ENCODE assay signal across 6 mouse cellular contexts in genomic region chr17:6327554-6327953, GRCm38 (mm10). TPM values are rescaled to one million over a fixed set of nuclear protein-coding genes. Genes with fewer than 3 reads are reported as not detected.
DNase-seq lines count a peak whose midpoint lies in the region; ATAC-seq and TF ChIP-seq lines count a peak whose summit lies in the region.
"Not testable (repeated sequence)": the region's sequence is repeated elsewhere in the genome, so short reads cannot be mapped to it uniquely, and the experiment has no call there.

No protein-coding gene starts in this region.

- H3K4me3 ChIP-seq in forebrain, embryonic 11.5 days (ENCODE audit: low read depth, low read length); heart, embryonic 10.5 days; hindbrain, postnatal 0 days (ENCODE audit: low read length); midbrain, embryonic 11.5 days (ENCODE audit: low read depth, low read length): not testable (repeated sequence)

- DNase-seq in forebrain, embryonic 11.5 days (ENCODE audit: low spot score) = peak; percentile 19
- DNase-seq in gastrocnemius, postnatal 14 days = peak; percentile 0
- peak; percentile 80 for DNase-seq in heart, adult 11 months
- peak; percentile 31 for DNase-seq in heart, embryonic 10.5 days (ENCODE audit: low spot score)
- peak; percentile 1 for DNase-seq in hindbrain, postnatal 0 days (ENCODE audit: low spot score)
- peak; percentile 31 for DNase-seq in midbrain, embryonic 11.5 days (ENCODE audit: low spot score, missing footprints)

- H3K4me1 ChIP-seq in forebrain, embryonic 11.5 days (replicated peaks; ENCODE audit: control insufficient read depth, insufficient read depth, low read length); heart, embryonic 10.5 days; hindbrain, postnatal 0 days (ENCODE audit: insufficient read depth, low read length); midbrain, embryonic 11.5 days (ENCODE audit: control insufficient read depth, insufficient read depth, low read length): not testable (repeated sequence)

- not testable (repeated sequence) for TF ChIP-seq CTCF in hindbrain, postnatal 0 days (IDR thresholded peaks at IDR 0.05; ENCODE audit: low read depth)

- H3K36me3 ChIP-seq in forebrain, embryonic 11.5 days (ENCODE audit: control insufficient read depth, insufficient read depth, low read length); heart, embryonic 10.5 days; hindbrain, postnatal 0 days (ENCODE audit: insufficient read depth, low read length); midbrain, embryonic 11.5 days (ENCODE audit: control insufficient read depth, insufficient read depth, low read length): not testable (repeated sequence)

- H3K9ac ChIP-seq in forebrain, embryonic 11.5 days (ENCODE audit: low read length); hindbrain, postnatal 0 days (replicated peaks; ENCODE audit: low read length); midbrain, embryonic 11.5 days (ENCODE audit: low read length): not testable (repeated sequence)

- not testable (repeated sequence) for H3K27ac ChIP-seq in forebrain, embryonic 11.5 days (ENCODE audit: low read depth, low read length); heart, embryonic 10.5 days; hindbrain, postnatal 0 days; midbrain, embryonic 11.5 days (ENCODE audit: low read depth, low read length)

- ATAC-seq in forebrain, embryonic 11.5 days (replicated peaks; ENCODE audit: low FRiP score); hindbrain, postnatal 0 days; midbrain, embryonic 11.5 days (ENCODE audit: low FRiP score): not testable (repeated sequence)

- not testable (repeated sequence) for H3K4me2 ChIP-seq in forebrain, embryonic 11.5 days (ENCODE audit: low read depth, low read length, severe bottlenecking); hindbrain, postnatal 0 days (ENCODE audit: low read depth, low read length); midbrain, embryonic 11.5 days

- not testable (repeated sequence) for H3K9me3 ChIP-seq in forebrain, embryonic 11.5 days (ENCODE audit: control insufficient read depth, low read length); heart, embryonic 10.5 days; hindbrain, postnatal 0 days (ENCODE audit: low read length); midbrain, embryonic 11.5 days (ENCODE audit: control insufficient read depth, low read length)

- intact Hi-C loops in gastrocnemius, postnatal 14 days (cut with DNase I; ENCODE audit: low total_unique reads) = not testable (repeated sequence)

- WGBS in forebrain, embryonic 11.5 days = 92% methylated on average over 7 of the region's 7 CpGs
- 90% methylated on average over 7 of the region's 7 CpGs for WGBS in heart, embryonic 10.5 days
- 95% methylated on average over 7 of the region's 7 CpGs for WGBS in hindbrain, postnatal 0 days
- WGBS in midbrain, embryonic 11.5 days = 89% methylated on average over 7 of the region's 7 CpGs

- H3K27me3 ChIP-seq in forebrain, embryonic 11.5 days (ENCODE audit: control insufficient read depth, insufficient read depth, low read length); heart, embryonic 10.5 days (ENCODE audit: insufficient read depth, poor library complexity, severe bottlenecking); hindbrain, postnatal 0 days (ENCODE audit: insufficient read depth, low read length); midbrain, embryonic 11.5 days (ENCODE audit: control insufficient read depth, insufficient read depth, low read length): not testable (repeated sequence)

RNA-seq across cellular contexts. Expression of gene Dynlt1a, which starts 10.3 kb away (rescaled TPM):
- polyA plus RNA-seq in forebrain, embryonic 11.5 days (2014; fragmentation: Nextera tagmentation; extraction: Ambion mirVana) = 28.7 and 29.1 TPM in 2 replicates
- total RNA-seq in gastrocnemius, postnatal 14 days (2021) = 1 to 10 TPM; 2.1 to 2.6 TPM
- polyA plus RNA-seq in heart, embryonic 10.5 days (2016; fragmentation: Nextera tagmentation; extraction: Ambion mirVana) = 13.7 and 17.6 TPM in 2 replicates
- total RNA-seq in hindbrain, postnatal 0 days (2014; rRNA removed) = 23.2 and 28.8 TPM in 2 replicates
- 40.4 and 42.6 TPM in 2 replicates for polyA plus RNA-seq in hindbrain, postnatal 0 days (2015; fragmentation: Nextera tagmentation; extraction: Ambion mirVana)
- polyA plus RNA-seq in midbrain, embryonic 11.5 days (2014; fragmentation: Nextera tagmentation; extraction: Ambion mirVana) = 32.0 and 32.1 TPM in 2 replicates

Comparison
In these comparisons a context has a peak if more than half of its experiments do, and no peak if none do; other contexts are left out.
1. DNase-seq: peak in every context shown above with its lines; median percentile 80 in heart, adult 11 months; 31 in heart, embryonic 10.5 days; 31 in midbrain, embryonic 11.5 days; 19 in forebrain, embryonic 11.5 days; 1 in hindbrain, postnatal 0 days; 0 in gastrocnemius, postnatal 14 days.